Mouse (Mus musculus): Measurements from ENCODE around the gene Gsto1.

DNA sequence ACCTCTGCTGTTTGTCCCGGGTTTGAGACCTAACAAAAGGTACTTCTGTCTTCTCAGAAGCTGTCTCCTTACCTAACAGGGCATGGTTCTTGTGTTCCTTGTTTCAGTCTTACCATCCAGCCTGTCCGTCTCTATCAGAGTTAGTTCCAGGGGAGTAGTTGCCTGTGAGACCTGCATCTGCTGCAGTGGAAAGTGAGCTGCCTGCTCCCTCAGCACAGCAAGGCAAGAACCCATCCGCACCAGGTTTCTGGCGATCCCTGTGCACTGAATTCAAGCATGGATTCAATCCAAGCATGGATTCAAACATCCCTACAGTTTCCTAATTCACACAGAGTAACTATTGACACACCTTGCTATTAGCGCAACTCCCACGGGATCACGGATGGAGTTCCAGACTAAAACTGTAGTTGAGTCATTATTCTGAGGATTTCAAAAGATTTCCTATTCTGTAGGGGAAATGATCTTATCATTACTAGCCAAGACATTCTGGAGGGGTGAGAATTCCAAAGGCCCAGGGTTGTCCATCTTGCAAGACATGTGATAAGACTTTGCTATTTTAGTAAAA, 15.4 kb downstream of the Gsto1 start:
- TF ChIP-seq CTCF (IDR thresholded peaks at IDR 0.05) = no peak
- TF ChIP-seq EP300 (IDR thresholded peaks at IDR 0.05) = no peak
